Mouse (Mus musculus) MEL (cell line): Measurements from ENCODE around the gene B3galt6.

ENCODE experiments used
- EP300 ChIP-seq, 2 experiments: IDR thresholded peaks; 2 replicates each; pipeline ENCODE4 v1.6.1; 2011; ENCODE audit warnings: improper control_type of control experiment in 2 of 2, low read length in 2 of 2, low read depth in 1 of 2, mild to moderate bottlenecking in 1 of 2
- HCFC1 ChIP-seq: IDR thresholded peaks from 2 replicates; pipeline ENCODE4 v1.6.1; 2012; ENCODE audit warnings: low read depth, mild to moderate bottlenecking, inconsistent platforms, low read length, improper control_type of control experiment, moderate library complexity
- MAX ChIP-seq: IDR thresholded peaks from 2 replicates; pipeline ENCODE4 v1.6.1; 2011; ENCODE audit warnings: low read length, improper control_type of control experiment
- NELFE ChIP-seq: IDR thresholded peaks from 2 replicates; pipeline ENCODE4 v1.6.1; 2011; ENCODE audit warnings: low read depth, low read length, improper control_type of control experiment
- ZC3H11A ChIP-seq: IDR thresholded peaks from 2 replicates; pipeline ENCODE4 v1.6.1; 2012; ENCODE audit warnings: low read depth, mild to moderate bottlenecking, inconsistent platforms, low read length, improper control_type of control experiment

DNA sequence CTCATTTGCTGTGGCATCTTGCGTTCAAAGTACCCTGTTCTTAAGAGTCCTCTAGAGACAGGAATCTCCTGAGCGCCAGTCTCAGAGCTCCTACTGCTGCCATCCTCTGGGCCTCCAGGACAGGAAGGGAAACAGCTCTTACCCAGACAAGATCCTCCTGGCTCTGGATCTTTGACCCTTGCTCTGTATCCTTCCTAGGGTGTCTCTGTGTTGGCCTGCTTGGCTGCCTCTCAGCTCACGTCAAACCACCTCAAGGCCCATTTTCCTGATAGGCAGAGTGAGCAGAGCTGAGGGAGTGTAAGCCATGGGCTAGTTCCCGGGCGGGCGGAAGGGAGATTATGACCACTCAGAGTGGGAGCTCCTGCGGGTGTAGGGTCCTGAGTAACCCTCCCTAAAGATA, 29.3 kb downstream of the B3galt6 start:
- TF ChIP-seq MAX = no peak
- TF ChIP-seq EP300 (IDR thresholded peaks at IDR 0.05; ENCODE audit: low read depth in 1 of 2, low read length in 2 of 2) = no peak
- TF ChIP-seq NELFE = no peak
- no peak for TF ChIP-seq ZC3H11A
- TF ChIP-seq HCFC1 = no peak
